Mouse (Mus musculus) stomach, postnatal 0 days (tissue): ENCODE data around the gene Cnksr3. TPM values are rescaled to one million over a fixed set of nuclear protein-coding genes. Genes with fewer than 3 reads are reported as not detected.

Experiments
- ATAC-seq: fragments of 200-750 bp; cut with Nextera tagmentation; 2 replicates; pipeline ENCODE4 v1.8.0; 2017; ENCODE audit not compliant: low FRiP score, low TSS enrichment
- DNase-seq: peaks from one replicate; pipeline ENCODE4 v3.0.0-alpha.2; 2016; ENCODE audit warnings: low spot score
- H3K27ac ChIP-seq: fragments of 300-500 bp; sonication (generic); replicated peaks from 2 replicates; pipeline ENCODE4 v1.5.1; 2014; ENCODE audit warnings: mild to moderate bottlenecking, control low read depth
- H3K27me3 ChIP-seq: fragments of 300-500 bp; sonication (generic); 2 replicates; pipeline ENCODE4 v1.6.1; 2014; ENCODE audit warnings: low read length; ENCODE audit not compliant: control insufficient read depth, insufficient read depth
- H3K36me3 ChIP-seq: fragments of 300-500 bp; sonication (generic); 2 replicates; pipeline ENCODE4 v1.6.1; 2014; ENCODE audit warnings: low read length, mixed read lengths; ENCODE audit not compliant: control insufficient read depth, insufficient read depth
- H3K4me1 ChIP-seq: fragments of 300-500 bp; sonication (generic); replicated peaks from 2 replicates; pipeline ENCODE4 v1.6.1; 2014; ENCODE audit warnings: antibody characterized with exemption; ENCODE audit not compliant: control insufficient read depth, insufficient read depth
- H3K4me2 ChIP-seq: fragments of 300-500 bp; sonication (generic); replicated peaks from 2 replicates; pipeline ENCODE4 v1.6.1; 2014; ENCODE audit warnings: low read depth, mild to moderate bottlenecking, control low read depth, moderate library complexity
- H3K4me3 ChIP-seq: fragments of 300-500 bp; sonication (generic); 2 replicates; pipeline ENCODE4 v1.5.1; 2014; ENCODE audit warnings: low read depth, low read length, control low read depth
- H3K9ac ChIP-seq: fragments of 300-500 bp; sonication (generic); 2 replicates; pipeline ENCODE4 v1.6.1; 2014; ENCODE audit warnings: mild to moderate bottlenecking, low read length, control low read depth, mixed read lengths
- H3K9me3 ChIP-seq: fragments of 300-500 bp; sonication (generic); 2 replicates; pipeline ENCODE4 v1.6.1; 2016; ENCODE audit warnings: low read length; ENCODE audit not compliant: control insufficient read depth
- CTCF ChIP-seq: IDR thresholded peaks from 2 replicates; pipeline ENCODE4 v1.5.1; 2016; ENCODE audit warnings: antibody characterized with exemption, low read depth, mild to moderate bottlenecking, moderate library complexity
- EP300 ChIP-seq: optimal IDR thresholded peaks from 2 replicates; pipeline ENCODE3; 2016; ENCODE audit warnings: antibody characterized with exemption
- WGBS: fragments of 180-500 bp; shearing (Covaris S2); extraction: QIAGEN DNeasy Blood & Tissue Kit; methylation state at CpG from one replicate; pipeline ENCODE4 v1.1.7; 2014; 5-methylcytosine and 5-hydroxymethylcytosine counted together
- polyA plus RNA-seq: library from polyadenylated mRNA; unstranded; fragments of >200 nt; fragmentation: Nextera tagmentation; extraction: Ambion mirVana; gene quantifications from 2 replicates; pipeline ENCODE4 v1.2.1, GENCODE M21; 2015

Cnksr3 gene
- polyA plus RNA-seq, 1 experiment from 2014 or later: 7.0 TPM

DNA sequence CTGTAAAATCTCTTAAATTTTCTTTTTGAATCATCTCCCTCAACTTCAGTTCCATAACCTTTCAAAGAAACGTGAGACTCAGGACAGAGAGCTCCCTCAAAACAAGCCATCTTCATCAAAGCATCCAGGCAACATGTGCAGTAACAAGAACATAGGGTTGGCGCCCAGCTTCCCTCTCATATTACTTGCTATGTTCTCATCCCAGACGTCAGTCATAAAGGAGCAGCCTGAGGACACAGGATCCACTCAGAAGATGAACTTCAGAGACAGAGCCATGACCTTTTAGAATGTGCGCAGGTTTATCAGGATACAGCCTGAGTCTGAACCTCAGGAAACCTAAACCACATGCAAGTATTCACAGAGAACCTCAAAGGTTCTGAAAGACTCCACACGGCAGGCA is 97.2 kb downstream of the Cnksr3 start:
- ATAC-seq (no peak), DNase-seq (no peak)
- Histone ChIP-seq H3K36me3 (peaks cover 3% of the 10 kb centered on the region; the same call in 1 of the 2 replicates), H3K4me3 (no peak overlapping the region), H3K4me1 (0 out of 2 replicates have a peak, but pooled peaks cover 2% of the 10 kb centered on the region), H3K27ac (no peak overlapping the region), H3K9me3 (no peaks in the 10 kb centered on the region), H3K9ac (no peak overlapping the region), H3K27me3 (no peaks in the 10 kb centered on the region), H3K4me2 (no peak overlapping the region)
- WGBS: 82% methylated on average over 5 of the region's 5 CpGs
- TF ChIP-seq EP300: no peak
- TF ChIP-seq CTCF: no peak

DNA sequence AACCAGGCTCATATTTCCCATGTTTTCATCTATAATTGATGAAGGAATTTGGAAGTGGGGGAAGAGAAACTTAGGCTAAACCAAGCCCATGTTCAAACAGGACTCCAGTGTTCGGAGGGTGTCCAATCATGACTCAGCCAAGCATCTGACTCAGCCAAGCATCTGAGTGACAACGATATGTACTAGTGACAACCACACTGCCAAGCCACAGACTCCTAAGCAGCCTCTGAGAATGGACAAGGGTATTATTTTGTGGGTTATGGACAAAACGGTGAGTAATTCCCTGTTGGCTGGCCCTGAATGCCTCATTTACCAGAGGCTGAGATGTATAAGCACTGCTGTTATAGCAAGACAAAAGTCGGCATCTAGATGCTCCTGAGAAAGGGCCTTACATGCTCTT is 98.3 kb downstream of the Cnksr3 start:
- no peak overlapping the region for H3K9ac ChIP-seq
- no peaks in the 10 kb centered on the region for H3K36me3 ChIP-seq
- H3K27me3 ChIP-seq: no peaks in the 10 kb centered on the region
- WGBS: 83% methylated on average over 4 of the region's 4 CpGs
- no peak overlapping the region for H3K4me3 ChIP-seq
- H3K9me3 ChIP-seq: no peaks in the 10 kb centered on the region
- no peak for DNase-seq
- TF ChIP-seq EP300 (no peak), CTCF (no peak)
- 0 out of 2 replicates have a peak, but pooled peaks cover 2% of the 10 kb centered on the region for H3K4me1 ChIP-seq
- ATAC-seq: no peak
- no peak overlapping the region for H3K27ac ChIP-seq
- no peak overlapping the region for H3K4me2 ChIP-seq

DNA sequence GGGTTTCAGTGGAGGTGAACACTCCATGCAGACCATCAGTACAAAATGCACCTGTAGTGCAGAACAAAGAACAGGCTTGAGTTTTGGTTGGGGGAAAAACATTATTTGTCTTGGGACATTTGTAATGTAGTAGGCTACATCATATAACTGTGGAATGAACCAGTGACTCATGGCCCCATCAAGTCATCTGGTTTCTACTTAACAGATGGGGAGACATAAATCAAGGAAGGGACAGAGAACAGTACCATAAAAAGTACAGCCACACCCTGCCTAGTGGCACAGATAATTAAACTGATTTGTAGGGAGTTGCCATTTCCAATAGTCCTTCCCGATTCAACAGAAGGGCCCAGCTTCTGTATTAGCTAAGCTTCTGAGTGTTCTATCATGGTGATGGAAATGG is 98.9 kb downstream of the Cnksr3 start:
- Histone ChIP-seq H3K9ac (no peak overlapping the region), H3K27me3 (no peaks in the 10 kb centered on the region), H3K36me3 (no peaks in the 10 kb centered on the region), H3K4me3 (no peak overlapping the region), H3K27ac (no peak overlapping the region), H3K4me2 (no peak overlapping the region), H3K4me1 (no peaks in the 10 kb centered on the region), H3K9me3 (no peaks in the 10 kb centered on the region)
- ATAC-seq (no peak), DNase-seq (no peak)
- TF ChIP-seq CTCF (no peak), EP300 (no peak)
- 66% methylated on average over 1 of the region's 1 CpGs for WGBS

DNA sequence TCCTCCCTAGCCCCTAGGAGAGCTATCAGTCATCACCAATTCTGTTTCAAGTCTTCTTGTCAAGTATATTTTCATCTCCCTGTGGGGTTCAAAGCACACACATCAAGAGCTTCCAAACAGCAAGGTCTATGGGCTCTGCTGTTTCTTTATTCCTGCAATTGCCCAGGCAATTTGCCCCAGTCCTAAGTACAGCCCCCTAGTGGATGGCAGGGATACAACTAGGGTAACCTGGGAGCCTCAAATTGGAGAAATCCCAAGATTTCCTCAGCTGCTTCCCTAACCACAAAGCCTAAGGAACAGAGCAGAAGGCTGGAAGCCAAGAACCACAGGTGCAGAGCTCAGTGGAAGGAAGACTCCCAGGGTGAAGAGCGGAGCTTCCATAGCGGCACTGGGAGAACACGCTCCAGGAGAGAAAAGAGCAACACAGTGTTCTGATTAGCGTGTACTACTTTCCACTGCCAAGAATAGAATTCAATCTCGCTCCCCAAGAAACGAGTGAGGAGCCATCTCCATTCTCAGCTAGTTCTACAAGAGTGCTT is 100.5 kb downstream of the Cnksr3 start:
- H3K27ac ChIP-seq: no peak overlapping the region
- H3K9ac ChIP-seq: no peak overlapping the region
- TF ChIP-seq EP300 (no peak), CTCF (peak; percentile 28; the same call in 1 of the 2 replicates)
- no peak for DNase-seq
- no peak overlapping the region for H3K4me2 ChIP-seq
- no peak overlapping the region for H3K4me3 ChIP-seq
- H3K36me3 ChIP-seq: no peaks in the 10 kb centered on the region
- no peaks in the 10 kb centered on the region for H3K27me3 ChIP-seq
- H3K9me3 ChIP-seq: no peaks in the 10 kb centered on the region
- WGBS: 73% methylated on average over 6 of the region's 6 CpGs
- no peak for ATAC-seq
- H3K4me1 ChIP-seq: no peaks in the 10 kb centered on the region

DNA sequence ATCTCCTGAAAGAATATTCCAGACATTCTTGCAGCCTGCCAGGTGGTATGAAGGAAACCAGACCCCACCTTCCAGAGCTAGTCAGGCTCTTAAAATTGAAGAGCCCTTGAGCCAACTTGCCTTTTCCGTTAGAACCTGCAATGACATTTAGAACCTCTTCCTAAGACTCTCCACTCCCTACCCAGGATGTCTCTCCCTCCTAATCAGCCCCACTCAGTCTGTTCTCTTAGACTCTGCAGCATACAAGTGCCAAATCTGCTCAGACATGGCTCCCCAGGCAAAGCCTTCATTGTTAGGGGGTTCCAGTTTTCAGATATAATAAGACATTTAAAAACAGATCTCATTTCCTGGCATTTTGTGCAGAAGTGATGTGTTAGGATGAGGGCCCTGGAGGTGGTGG is 108.2 kb downstream of the Cnksr3 start:
- Histone ChIP-seq H3K27me3 (no peaks in the 10 kb centered on the region), H3K4me2 (no peak overlapping the region), H3K27ac (no peak overlapping the region), H3K36me3 (no peaks in the 10 kb centered on the region), H3K4me3 (no peak overlapping the region), H3K4me1 (no peaks in the 10 kb centered on the region), H3K9ac (no peak overlapping the region), H3K9me3 (no peaks in the 10 kb centered on the region)
- WGBS: 64% methylated on average over 1 of the region's 1 CpGs
- no peak for TF ChIP-seq CTCF
- no peak for TF ChIP-seq EP300
- no peak for DNase-seq
- no peak for ATAC-seq

DNA sequence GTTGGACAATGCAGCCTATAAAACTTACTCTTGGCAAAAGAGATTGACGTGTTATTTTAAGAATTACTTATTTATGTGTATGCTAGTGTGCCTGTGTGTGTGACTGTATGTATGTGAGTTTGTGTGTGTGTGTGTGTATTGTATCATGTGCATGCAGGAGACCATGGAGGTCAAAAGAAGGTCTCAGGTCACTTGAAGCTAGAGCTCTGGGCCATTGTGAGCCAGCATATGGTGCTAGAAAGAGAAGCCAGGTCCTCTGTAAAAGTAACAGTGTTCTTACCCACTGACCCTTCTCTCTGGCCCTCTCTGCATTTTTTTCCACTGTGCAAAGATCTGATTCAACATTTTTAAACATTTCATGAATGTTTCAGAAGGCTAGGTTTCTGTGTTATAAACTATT is 134.1 kb downstream of the Cnksr3 start:
- H3K4me2 ChIP-seq: no peak overlapping the region
- no peaks in the 10 kb centered on the region for H3K9me3 ChIP-seq
- no peak for TF ChIP-seq EP300
- no peak for TF ChIP-seq CTCF
- no peak overlapping the region for H3K9ac ChIP-seq
- DNase-seq: no peak
- no peak overlapping the region for H3K27ac ChIP-seq
- no peaks in the 10 kb centered on the region for H3K36me3 ChIP-seq
- ATAC-seq: no peak
- H3K4me1 ChIP-seq: no peaks in the 10 kb centered on the region
- no peaks in the 10 kb centered on the region for H3K27me3 ChIP-seq
- H3K4me3 ChIP-seq: no peak overlapping the region
- WGBS: 75% methylated on average over 1 of the region's 1 CpGs
